Mouse (Mus musculus) cortical plate, adult 2 months (tissue): ENCODE results near the gene Hcn1.

ENCODE experiments used
- CTCF ChIP-seq: fragments of 200-500 bp; IDR thresholded peaks from 2 replicates; pipeline ENCODE4 v1.5.1; 2011; ENCODE audit warnings: mild to moderate bottlenecking, control low read depth, low read length; ENCODE audit not compliant: insufficient read depth; ENCODE audit errors: extremely low read depth
- POLR2A ChIP-seq: fragments of 200-500 bp; IDR thresholded peaks from 2 replicates; pipeline ENCODE4 v1.6.1; 2011; ENCODE audit warnings: mild to moderate bottlenecking, low read length, control low read depth; ENCODE audit not compliant: insufficient read depth; ENCODE audit errors: extremely low read depth

DNA sequence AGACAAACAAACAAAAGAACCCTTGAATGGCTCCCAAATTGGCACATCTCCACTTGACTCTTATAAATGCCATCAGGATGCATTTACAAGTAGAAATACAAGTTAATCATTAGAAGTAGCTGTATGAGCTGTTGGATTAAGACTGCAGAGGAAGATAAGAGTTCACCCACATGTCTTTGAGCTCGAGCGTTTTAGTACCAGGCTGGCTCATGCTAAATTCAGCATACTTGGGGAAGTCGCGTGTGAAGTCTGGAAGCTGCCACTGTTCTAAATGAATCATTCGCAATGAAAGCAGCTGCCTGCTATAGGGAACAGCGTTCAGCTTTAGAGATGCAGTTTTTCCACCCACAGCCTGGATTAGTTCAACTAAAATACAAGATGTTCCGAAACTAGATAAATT lies 57.4 kb downstream of the Hcn1 start:
- TF ChIP-seq POLR2A (no peak), CTCF (no peak)
